Mouse (Mus musculus) yolk sac, embryonic 10.5 days (tissue): ENCODE data around the gene Heatr6.

Experiments
- DNase-seq: peaks from one replicate; pipeline ENCODE4 v3.0.0-alpha.2; 2017; ENCODE audit warnings: low spot score

The Heatr6 gene

GRCm38 (mm10) chr11:83753581-83754181 lies at the start of gene Heatr6:
TSS of gene Heatr6 (plus strand) at chr11:83753696.
- peak; percentile 90 for DNase-seq

DNA sequence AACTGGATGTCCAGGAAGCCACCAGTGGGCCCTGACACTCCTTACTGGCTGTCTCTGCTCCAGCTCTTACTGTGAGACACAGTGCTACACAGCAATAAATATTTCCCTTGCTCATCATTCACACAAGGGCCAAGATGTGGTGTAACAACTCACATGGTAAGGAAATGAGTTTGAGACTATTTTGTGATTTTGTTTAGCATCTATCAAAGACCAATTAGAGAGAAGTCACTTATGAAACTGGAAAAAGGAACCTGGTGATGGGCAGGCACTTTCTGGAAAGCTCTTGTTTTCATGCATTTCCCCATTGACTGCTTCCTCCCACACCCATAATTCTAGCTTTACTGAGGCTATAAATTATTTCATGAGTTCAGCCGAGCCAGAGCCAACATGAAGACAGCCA lies 49.8 kb upstream of the Heatr6 start, which contains the start of gene Wfdc17:
Gene Wfdc17, plus strand, starts transcription at position 287 of the 400 bp plus-strand sequence.
- no peak for DNase-seq

- no peak for DNase-seq
Observed at GRCm38 (mm10) chr11:83708715-83709114, 44.8 kb upstream of the Heatr6 start, which contains the start of gene Wfdc18. TSS of gene Wfdc18 (plus strand) at chr11:83709015.

- no peak for DNase-seq
Observed at GRCm38 (mm10) chr11:83709683-83710082, 43.8 kb upstream of the Heatr6 start.

GRCm38 (mm10) chr11:83712671-83713070 lies 40.8 kb upstream of the Heatr6 start:
- no peak for DNase-seq

DNA sequence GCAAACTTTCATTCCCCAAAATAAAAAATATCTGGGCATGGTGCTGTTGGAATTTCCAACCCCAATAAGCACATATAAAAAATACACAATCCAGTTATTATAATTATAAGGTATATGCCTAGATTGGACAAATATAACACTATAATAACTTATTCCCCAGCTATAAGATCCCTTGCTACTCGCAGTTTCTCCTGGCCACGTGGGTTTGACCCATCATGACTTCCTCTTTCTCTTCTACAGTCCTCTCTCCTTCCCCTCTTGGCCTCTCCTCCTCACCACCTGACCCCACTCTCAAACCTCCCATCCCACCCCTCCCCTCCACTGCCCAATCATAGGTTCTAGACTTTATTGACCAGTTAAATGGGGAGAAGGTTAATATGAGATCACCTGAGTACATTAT lies 39.6 kb upstream of the Heatr6 start:
- no peak for DNase-seq

DNA sequence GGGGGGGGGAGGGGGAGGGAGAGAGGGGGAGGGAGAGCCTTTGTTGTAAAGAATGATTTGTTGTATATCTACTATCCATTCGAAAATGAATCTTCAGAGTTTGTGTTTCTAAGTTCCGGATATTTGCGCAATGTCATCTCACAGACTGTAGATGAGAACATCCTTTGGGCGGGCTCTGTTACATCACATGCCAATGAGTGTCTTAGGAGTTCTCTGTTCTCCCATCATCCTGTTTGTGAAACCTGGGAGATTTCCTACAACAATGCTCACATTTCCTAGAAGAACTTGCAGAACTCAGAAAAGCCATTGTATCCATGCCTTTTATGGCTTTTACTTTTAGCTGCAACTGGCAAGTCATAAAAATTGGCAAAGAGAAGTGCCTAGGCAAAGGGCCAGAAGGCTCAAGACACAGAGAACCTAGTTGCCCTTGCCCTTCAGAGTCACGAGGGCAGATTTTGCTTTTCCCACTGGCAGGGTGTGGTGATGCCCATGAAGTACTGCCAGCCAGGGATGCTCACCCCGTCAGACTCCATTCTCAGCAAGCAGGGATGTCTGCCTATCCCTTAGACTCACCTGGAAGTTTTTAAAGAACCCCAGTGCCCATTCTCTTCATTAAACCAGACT lies 36.3 kb upstream of the Heatr6 start:
- DNase-seq: no peak

DNA sequence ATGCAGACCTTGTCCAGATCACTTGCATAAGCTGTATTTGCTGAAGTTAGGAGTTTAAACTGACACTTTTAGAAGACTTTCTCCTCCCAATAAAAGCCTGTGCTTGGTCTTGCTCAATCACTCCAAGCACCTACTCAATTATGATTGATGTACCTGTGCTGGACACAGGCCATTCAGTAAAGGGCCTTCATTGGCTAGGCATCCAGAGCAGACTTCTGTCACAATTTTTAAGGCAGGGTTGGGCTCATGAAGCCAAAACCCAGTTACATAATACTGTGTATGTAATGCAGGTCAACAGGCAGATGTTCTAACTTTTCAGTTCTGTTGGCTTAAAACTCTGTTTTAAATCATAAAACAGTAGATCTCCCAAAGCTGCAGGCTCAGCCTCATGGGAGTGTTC lies 32.7 kb upstream of the Heatr6 start:
- no peak for DNase-seq

DNA sequence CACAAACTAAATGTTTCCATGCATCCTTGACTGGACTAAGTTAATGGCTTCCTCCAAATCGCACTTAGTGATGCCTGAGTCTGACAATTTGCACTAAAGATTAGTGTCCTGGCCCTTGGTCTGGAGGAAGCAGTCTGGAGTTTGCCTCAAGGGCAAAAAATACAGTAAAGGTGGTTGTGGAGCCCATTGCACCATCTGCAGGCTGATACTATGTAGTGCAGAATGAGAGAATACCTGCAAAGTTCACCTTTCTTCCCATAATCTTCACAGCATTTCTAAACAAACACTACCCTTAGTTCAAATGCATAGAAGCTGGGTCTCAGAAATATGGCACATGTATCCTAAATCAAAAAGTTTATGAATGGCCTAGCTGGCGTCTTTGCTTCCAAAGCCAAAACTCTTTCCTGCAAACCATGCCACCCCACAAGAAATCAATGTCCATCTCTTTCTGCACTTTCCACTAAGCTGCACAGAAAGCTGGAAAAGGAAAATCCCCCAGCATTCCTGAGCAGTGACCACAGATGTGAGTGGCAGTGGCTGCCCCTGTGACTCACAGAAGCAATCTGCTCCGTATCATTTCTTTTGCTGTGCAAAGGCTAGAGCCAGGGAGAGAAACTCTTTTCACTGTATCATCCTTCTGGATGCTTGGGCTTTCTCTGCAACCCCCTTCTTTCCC lies 24.6 kb upstream of the Heatr6 start:
- no peak for DNase-seq

GRCm38 (mm10) chr11:83731116-83731515 lies 22.4 kb upstream of the Heatr6 start:
- DNase-seq: no peak

GRCm38 (mm10) chr11:83733071-83733640 lies 20.3 kb upstream of the Heatr6 start:
- no peak for DNase-seq

- no peak for DNase-seq
Observed at GRCm38 (mm10) chr11:83734215-83734614, 19.3 kb upstream of the Heatr6 start.

- no peak for DNase-seq
Observed at GRCm38 (mm10) chr11:83735881-83736280, 17.6 kb upstream of the Heatr6 start.

- DNase-seq: no peak
Observed at GRCm38 (mm10) chr11:83737109-83737558, 16.4 kb upstream of the Heatr6 start.

DNA sequence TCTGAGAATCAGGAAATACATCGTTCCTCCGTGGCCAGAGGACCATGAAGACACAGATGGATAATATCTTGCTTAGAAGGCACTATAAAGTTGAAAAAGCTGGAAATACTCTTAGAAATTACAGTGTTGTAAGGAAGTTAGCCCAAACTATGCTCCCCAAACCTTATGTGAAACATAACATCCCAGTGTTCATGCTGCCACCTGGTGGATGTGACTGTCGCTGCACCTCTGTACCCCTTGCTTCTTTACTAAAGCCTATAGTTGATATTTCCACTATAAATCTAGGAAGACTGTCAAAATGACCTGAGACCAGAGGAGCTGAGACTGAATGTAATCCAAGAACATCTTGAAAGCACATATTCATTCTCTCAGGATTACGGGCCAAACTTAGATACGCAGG lies 14.3 kb upstream of the Heatr6 start:
- DNase-seq: peak; percentile 21

DNA sequence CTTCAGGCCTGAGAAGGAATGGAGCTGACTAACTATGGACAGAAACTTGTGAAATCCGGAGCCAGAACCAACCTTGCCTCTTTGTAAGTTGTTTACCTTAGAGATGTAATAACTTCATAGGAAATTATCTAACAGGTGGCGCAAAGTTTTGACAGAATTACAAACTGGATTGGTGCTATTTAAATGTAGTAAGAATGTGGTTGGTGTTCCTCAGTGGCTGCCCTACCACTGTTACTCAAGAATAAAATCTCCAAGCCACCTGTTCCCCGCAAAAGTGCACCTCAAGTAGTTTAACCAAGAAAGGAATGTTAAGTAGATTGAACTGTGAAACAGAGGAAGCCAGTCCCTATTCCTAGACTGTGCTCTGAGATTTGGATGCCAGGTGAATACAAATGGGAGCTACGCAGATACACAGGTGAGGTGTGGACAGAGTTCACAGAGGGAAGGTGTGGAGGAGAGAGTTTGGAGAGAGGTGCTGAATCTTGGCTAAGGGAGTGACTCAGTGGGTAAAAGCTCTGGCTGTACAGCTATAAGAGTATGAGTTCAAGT lies 13.0 kb upstream of the Heatr6 start:
- DNase-seq: no peak

DNA sequence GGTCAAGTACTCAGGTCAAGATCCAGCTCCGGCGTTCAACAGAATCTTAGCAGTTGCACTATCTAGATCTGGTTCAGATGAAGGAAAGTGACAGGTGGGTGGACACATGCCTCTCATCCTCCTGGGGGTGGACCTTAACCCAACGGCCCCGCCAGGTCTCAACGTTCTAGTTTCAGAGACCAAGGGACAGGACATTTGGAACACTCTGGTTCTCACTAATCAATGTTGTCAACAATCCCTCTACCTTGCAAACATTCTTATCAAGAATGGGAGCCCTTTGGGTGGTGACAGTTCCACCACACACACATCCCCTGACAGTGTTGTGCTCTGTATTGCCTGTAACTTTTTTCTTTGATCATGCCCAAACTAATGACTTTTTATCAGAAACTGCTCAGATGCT lies 11.7 kb upstream of the Heatr6 start:
- no peak for DNase-seq

DNA sequence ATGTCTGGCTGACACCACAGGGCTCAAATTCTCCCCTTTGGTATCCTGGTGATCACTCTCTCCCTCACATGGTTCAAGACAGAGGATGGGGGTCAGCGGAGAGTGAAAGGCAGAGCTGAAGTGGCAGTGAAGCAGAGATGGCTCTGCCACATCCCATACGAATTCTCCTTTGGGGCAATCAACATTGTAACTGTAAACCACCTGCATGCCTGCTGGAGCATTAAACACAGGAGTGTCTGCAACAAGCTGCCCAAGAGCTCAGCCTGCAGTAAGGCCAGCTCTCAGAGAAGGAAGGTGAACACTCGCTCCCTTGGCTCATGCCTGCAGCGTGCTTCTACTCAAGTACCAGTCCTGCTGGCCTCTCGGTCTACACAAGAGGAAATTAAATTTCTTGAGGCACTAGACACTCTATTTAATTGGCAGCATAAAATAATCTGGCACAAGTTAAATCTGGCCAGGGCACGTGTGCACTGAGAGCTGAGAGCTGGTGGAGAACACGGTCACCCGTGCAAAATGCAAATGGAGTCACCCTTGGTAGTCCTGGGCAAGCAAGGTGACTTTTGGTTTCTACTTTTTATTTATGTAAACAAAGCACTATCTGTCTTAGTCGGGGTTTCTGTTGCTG lies 10.7 kb upstream of the Heatr6 start:
- no peak for DNase-seq

- no peak for DNase-seq
Observed at GRCm38 (mm10) chr11:83743525-83743924, 10.0 kb upstream of the Heatr6 start.

DNA sequence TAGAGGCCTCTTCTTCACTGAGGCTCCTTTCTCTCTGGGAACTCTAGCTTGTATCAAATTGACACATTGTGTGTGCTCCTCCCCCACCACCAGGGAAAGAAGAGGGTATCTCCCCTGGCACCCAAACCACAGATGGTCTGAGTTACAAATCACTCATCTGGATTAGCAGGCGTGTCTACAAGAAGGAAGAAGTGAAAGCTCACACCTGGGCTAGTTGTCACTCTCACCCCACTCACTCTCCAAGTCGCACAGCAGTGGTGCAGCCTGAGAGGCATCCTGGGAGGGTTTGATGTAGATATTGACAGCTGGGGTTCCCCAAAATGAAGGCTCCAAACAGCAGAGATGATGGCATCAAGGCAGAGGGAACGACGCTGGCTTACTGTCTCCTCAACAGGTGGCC lies 7.3 kb upstream of the Heatr6 start:
- no peak for DNase-seq

GRCm38 (mm10) chr11:83746681-83747080 lies 6.8 kb upstream of the Heatr6 start, which contains the start of gene Wfdc21:
TSS of gene Wfdc21 (plus strand) at chr11:83746940.
- no peak for DNase-seq
